Mouse (Mus musculus) lung, postnatal 25 days (tissue): ENCODE measurements at regions not wholly inside any gene's neighbourhood (a gene's known extent, or its start where the extent isn't known, plus 50 kb on each side); places are given as distances from the start of the nearest gene placed in this dataset.
A peak's percentile ranks its signal among the peaks of the same experiment; 100 is the strongest.

Experiments
- DNase-seq: peaks from one replicate; pipeline ENCODE4 v3.0.0; 2022; ENCODE audit warnings: low spot score

DNA sequence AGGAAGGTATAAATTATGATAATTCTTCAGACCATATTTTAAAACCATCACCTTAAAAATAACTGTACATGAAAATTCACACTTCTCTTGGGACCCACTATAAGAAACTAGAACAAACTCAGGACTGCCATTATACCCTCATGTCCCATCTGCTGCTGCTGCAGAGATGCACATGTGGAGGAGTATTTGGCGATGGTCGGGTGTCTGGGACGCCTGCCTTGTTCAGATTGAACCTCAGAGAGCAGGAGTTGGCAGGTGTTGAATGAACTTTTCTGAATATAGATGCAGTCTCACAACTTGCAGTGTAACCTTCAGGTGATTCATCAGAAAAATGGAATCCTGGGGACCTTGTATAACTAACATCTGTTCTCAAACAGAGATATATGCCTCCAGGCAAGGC lies 1338.0 kb downstream of the Slc22a22 start:
- no peak for DNase-seq

DNA sequence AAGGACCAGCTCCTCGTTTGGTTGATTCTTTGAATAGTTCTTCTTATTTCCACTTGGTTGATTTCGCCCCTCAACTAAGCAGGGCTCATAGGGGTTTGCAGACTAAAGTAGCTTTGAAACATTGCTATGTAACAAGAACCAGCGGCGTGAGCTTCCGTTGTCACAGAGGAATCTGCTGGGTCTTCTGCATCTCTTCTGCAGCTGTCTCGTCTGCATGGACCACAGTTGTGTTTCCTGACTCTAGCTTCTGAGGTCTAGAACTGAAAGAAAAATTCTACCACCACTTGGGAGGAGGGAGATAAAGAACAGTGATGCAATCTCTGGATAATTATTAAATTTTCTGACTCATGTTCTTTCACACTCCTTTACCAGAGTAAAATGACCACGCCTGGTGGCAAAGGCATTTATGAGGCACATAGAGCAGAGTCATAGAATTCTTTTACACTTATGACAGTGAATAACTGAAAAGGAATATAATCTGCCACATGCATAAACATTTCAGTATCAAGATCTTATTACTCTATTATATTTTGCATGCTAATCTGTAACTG lies 1340.9 kb downstream of the Slc22a22 start:
- no peak for DNase-seq

DNA sequence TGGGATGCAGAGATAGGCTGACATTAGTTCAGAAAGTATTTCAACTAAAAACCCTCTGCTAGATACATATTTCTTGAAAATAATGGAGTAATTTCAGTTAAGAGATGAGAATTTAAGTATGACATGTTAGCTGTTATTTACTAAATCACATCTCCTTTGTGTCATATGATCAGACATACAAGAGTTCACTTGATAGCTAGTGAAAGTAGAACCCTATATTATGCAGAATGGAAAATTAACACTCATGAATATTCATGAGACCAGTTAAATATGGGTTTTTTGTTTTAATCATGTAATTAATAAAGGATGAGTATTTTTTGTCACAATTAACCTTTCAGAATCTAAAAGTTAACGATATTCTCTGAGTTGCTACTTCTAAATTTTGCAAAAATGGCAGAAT lies 1349.4 kb downstream of the Slc22a22 start:
- DNase-seq: no peak

DNA sequence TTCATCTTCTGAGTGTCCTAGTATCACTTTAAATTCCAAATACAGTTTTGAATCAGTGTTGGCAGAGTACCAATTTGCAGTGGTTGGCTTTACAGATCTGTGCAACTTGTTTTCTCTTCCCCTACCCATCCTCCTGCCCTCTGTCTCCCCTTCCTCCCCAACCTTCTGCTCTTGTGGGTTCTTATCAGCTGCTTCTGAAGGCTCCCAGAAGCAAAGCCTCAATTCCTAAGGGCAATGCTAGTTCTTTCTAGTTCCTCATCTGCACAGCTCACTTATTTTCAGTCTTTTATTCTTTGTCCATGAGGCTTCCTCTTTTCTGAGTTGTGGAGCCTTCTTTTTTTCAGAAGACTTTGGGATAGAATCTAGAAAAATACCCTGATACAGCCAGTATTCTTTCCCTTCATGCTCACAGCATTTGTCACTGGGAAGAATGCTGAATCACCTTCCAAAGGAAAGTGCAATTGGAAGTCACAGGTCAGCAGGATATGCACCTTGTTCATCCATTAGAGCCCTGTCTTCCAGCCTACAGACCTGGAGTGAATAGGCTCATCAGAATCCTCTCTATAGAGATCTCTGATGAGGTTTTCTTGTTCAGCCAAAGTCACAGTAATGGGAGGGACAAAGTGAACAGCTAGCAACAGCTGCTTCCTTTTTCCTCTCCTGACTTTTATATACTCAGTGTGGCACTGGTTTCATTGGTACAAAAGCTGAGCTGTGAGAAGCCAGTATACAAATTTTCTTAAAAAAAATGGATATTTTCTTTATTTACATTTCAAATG lies 1357.9 kb downstream of the Slc22a22 start:
- DNase-seq: no peak

DNA sequence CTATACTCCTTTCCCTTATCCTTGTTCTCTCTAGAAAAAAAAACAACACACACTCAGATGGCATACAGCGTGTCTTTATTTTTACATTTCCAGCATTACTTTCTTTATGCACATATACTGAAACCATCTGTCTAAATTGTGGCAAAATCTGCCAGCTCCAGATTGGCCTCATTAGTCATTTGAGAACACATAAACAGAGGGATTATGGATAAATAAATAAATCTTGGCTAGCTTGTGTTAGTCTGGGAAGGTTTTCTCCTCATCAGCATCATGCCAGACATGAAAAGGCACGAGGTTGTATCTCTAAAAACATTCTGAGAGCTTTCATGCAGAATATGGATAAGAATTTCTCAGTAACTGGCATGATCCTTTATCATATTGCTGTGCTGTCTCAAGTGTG lies 1369.1 kb downstream of the Slc22a22 start:
- no peak for DNase-seq

DNA sequence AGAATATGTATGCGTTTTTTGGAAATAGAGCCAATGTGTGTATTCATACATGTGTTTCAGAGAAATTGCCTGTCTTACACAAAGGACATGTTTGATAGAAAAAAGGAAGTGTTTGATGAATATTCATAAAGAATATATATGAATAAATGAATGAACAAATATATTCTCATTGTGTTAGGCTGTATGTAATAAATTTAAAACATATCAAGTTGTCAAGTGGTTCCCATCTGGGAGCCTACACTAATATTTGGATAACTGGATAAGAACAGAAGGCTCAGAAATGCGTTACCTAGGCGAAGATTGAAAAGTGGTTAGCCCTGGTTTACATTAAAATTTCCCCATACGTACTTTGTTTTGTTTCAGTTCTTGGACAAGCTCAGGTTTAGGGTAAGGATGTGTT lies 1369.7 kb downstream of the Slc22a22 start:
- no peak for DNase-seq

DNA sequence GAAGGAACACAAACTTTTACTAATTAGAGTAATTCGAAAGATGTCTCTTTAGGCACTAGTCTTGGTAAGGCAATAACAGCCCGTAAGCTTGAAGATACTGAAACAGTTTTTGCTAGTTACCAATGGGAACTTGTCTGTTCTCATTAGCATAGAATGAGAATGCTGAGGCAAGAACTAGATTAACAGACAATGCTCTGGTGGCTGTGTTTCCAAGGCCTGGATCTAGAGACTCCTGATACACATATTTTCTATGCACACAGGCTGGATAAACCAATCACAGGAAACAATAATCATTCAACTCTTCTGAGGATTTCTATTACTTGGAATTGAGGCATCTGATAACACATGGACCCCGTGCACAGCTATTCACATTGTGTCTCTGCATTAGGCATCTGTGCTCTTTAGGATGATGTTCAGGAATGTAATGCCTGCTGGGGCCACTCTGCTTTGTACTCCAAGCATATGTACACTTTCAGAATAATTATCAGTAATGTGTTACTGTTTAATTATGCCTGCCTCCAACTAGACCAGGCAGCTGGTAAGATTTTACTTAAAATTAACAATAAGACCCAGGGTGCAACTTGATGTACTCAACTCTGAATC lies 1377.2 kb downstream of the Slc22a22 start:
- no peak for DNase-seq

DNA sequence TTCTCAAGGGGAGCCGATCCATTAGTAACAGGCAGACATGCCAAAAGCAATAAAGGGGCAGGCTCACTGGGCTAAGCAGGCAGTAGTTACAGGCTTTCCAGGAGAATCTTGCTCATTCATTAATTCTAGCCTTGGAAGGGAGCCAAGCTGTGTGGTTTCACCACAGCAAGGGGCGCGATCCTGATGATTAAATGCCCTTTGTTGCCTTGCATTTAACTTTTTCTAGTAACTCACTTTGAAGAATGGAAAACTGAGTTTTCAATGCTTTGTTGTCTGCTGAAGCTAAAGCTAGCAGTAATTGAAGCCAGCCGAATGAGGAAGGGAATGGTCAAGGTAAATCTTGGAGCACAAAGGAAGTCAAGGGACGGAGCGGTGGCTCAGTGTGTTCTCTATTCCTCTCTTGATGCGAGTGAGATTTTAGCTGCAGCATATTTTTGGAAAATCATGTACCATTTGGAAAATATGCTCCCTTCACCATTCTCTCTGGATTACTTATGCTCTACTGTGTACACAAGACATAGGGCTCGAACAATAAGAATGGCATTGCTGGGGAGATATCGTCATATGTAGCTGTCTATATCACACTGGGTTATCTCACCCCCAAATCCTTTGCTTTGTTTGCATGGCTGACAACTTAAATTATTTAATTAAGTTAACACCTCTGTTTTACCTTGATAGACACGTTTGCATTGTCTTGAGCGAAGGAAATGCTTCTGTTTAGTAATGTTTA lies 1399.4 kb downstream of the Slc22a22 start:
- DNase-seq: no peak

DNA sequence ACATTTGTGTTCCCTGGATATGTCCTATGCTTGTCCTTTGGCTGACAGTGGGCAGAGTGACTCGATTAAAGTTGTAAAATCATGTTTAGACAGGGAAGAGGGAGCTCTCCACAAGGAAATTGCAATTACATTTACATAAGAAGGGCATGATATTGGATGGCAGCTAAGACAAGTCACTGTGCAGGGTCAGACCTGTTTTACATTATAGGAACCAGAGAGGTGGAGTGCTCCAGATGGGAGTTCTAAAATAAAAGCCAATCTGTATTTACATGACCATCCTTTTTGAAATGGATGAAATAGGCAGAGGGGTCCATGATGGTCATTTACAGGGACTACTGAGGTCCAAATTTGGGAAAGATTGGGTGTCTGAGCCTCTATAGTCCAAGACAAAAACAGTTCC lies 1400.3 kb downstream of the Slc22a22 start:
- no peak for DNase-seq

DNA sequence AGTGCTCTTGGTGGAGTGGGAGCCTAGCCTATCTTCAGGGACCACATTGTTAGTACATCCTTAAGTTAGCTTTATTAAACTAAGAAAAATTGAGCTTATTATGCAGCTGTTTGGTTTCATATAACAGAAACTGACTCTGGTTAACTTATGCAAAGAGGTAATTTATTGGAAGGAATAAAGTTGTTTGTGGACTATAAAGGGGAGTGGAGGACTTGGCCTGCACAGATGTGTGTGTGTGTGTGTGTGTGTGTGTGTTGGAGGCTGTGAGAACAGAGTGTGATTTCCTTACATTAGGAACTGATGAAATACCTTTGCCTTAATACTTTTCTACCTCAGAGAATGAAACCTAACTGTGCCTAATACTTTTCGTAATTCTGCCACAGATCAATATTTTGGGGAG lies 1400.7 kb downstream of the Slc22a22 start:
- no peak for DNase-seq

DNA sequence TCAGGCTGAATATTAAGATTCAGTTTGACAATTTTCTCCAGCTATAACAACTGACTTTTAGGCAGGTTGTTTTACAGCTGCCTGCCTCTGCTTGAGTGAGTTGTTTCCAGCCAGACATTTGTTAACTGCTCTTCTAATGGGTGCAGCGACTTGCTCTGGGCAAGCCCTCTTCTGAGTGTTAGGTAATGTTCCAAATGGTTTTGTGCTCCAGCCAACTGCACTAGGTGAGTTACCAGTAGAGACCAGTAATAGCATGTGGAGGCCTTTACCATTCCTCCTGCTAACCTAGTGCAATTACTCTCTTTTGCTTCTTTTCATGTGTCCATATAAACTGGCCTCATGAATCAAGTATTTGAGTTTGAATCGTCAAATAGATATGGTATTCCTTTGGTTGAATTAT lies 1407.9 kb downstream of the Slc22a22 start:
- DNase-seq: no peak

DNA sequence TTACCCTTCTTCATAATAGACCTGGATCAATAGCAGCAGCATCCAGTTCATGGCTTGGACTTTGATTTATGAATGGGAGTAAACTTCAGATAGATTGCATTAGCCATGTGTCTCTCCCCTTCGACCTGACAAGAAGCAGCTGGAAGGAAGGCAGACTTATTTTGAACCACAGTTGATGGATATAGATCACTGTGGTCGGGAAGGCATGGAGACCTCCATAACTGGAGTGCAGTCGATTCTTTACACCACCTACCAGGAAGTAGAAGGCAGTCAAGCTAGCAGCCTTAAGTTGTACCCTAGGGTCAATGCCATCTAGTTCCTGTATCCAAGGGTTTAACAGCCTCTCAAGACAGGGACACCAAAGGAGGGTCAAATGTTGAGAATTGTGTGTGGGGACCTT lies 1410.2 kb downstream of the Slc22a22 start:
- DNase-seq: no peak

DNA sequence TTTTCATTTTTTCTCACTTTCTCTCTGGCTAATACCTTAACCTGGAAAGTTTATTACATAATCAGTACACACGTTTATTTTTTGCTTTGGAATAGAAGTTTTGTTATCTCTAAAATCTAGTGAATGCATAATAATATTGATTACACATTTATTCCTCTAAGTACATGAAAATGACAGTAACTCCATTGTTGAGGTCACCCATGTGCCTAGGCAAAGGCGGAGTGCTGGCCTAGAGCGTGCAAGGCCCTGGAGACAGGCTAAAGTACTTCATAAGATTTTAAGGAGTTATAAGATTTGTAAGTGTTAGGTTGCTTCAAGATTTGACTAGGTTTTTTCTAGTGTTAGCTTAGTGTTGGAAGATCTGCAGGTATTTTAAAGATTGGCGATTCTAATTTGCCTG lies 1410.9 kb downstream of the Slc22a22 start:
- no peak for DNase-seq

DNA sequence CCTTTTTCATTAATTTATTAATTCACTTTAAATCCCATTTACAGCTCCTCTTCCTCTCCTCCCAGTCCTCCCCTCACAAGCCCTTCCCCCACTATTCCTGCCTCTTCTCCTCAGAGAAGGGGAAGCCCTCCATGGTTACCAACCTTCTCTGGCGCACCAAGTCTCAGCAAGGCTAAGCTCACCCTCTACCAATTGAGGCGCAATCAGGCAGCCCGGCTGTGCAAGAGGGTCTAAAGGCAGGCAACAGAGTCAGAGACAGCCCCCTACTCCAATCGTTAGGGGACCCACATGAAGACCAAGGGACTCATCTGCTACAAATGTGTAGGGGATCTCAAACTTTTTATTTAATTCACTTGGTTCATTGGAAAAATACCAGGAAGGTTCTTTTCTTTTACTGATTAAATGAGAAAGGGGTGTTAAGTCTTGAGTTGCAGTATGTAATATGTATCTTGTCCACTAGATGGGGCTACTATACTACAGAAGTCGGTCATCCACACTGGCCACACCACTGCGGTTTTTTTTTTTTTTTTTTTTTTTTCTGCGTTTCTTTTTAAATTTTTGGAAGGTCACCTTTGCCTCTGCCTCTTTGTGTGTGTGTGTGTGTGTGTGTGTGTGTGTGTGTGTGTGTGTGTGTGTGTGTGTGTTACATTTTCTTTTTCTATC lies 1411.4 kb downstream of the Slc22a22 start:
- peak; percentile 28 for DNase-seq

DNA sequence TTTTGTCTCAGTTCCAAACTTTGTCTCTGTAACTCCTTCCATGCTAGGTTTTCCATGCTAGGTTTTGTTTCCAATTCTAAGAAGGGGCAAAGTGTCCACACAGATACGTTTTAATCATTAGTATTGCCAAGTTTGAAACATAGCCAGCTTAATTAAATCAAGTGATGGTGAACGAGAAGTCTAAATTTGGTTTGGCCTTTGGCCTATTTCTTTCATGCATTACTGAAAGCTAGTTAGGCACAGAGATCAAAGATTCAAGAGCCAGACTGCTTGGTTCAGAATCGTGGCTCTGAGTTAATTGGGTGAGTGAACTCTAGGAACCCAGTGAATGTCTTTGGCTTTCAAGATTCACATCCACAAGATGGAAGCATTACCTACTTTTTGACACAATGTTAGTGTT lies 1414.8 kb downstream of the Slc22a22 start:
- DNase-seq: no peak

DNA sequence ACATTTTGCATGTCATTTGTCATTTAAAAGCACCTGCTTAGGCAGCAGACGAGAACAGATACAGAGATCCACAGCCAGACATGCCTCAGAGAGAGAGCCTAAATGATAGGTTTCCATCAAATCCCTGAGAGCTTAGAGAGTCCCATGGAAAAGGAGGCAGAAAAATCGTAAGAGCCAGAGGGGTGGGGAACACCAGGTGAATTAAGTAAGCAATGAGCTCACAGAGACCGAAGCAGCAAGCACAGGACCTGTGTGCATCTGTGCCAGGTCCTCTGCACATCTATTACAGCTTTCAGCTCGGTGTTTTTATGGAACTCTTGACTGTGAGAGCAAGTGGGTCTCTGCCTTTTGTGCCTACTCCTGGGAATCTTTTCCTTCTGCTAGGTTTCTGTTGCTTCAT lies 1416.1 kb downstream of the Slc22a22 start:
- DNase-seq: no peak

DNA sequence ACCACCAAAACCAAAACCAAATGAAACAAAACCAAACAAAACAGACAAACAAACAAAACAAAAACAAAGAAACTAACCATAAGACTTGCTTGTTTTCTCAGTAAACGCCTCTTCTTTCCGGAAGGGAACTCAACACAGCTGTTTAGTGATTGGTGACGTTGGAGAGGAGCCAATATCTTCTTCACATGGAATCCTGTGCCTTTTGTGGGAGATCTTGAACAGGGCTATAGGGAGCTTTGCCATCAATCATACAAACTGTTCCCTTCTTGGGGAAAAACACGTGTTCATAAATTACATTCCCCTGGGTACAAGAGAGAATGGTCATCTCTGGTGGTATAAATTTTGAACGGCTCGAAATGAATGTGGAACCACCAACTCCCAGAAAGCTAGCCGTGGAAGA lies 1426.7 kb downstream of the Slc22a22 start:
- no peak for DNase-seq

DNA sequence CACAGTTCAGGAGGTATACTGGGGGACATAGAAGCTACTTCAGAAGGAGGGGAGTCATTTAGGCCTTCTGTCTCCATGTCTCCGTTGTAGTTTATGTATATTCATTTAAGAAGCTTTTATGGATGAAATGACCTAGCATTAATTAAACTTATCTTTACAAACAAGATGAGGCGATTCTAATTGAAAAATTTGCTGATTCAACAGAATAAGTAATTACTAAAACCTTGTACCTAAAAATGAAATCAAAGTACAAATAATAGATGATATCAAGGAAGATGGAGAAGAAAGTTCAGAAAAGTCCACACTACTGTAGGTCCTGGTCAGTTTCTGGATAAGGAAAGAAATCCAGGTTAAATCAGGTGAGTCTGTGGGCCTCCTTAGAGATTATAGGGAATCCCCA lies 1429.6 kb downstream of the Slc22a22 start:
- no peak for DNase-seq

DNA sequence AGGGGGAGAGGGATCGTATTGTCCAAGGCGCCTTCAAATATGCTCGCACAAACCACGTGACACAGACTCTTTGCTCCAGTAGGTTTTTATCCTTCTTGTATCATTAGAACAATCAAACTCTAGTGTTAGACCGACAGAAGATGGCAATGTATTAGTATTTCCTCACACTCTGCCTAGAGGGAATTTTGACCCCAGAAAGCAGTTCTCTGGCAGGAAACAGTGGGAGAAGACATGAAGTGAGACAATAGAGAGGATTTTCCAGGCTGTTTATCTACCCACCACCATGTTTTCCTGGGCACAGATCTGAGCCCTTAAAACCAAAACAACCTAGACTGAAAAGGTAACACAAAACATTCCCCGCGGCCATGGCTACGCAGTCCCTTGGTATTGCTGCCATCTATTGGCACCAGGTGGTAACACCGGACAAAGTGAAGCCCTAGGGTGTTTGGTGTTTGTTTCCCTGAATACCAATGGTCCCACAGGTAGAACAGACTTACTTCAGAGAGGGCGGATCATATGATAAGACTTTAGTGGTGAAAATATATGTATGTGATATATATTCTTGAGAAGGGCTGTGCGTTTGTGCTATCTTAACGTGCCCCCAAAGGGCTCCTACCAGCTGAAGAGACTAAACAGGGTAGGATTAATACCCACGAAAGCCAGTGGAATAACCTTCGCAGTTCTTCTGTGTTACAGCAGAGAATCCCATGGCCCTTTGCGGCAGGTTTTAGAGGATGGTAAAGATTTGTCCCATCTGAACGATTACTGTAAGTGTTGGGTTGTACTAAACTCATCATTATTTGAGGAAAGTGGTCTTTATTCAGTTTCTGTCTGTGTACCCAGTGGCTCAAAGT lies 1430.5 kb downstream of the Slc22a22 start:
- DNase-seq: peak; percentile 68

DNA sequence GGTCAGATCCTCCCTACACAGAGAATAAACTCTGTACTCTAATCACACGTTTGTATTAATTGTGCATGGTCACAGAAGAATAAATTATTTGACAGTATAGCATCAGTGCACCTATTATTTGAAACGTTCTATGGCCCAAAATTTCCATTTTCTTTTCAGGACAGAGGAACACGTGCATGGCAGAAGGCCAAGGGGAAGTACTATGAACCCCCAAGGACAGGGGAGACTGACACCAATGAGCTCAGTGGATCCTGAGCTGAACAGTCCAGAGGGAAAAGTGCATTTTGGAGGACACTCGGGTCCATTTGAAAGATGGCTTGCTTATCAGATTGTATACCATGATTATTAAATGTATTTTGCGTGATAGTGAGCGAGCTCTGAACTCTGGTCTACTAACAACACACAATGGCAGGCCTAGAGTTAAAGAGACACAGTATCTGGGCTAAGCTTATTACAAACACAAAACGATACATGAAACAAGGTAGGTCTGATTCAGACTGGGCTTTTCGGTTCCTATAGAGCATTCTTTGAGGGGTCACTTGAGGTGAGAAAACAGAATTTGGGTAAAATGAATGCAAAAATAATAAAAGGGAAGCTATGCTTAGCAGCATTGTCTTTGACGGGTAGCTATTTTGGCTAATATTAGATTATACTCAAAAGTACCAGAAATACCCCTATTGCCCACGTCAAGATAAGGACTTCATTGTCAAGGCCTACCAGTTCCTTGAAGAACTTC lies 1431.7 kb downstream of the Slc22a22 start:
- DNase-seq: no peak

DNA sequence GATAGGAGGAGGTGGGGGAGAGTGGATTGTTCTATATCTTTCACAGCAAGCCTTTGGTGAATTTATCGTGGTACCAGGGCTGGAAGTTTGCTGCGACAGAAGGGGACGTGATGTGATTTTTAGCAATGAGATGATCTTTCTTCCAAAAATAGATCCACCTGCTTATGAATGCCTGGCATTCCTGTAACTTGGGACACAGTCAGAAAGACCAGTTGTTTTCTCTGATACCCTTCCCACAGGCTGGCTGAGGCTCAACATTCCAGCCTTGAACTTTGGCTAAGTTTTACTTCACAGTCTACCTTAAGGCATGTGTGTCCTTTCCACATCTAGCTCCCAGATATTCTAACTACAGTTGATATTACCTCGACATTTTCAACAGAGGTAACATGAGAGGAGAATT lies 1434.1 kb downstream of the Slc22a22 start:
- no peak for DNase-seq
